Mouse (Mus musculus) cerebellum, postnatal 4 days (tissue): ENCODE data around the gene Catsper3.

Experiments used
- DNase-seq, 2 experiments: peaks; one replicate each; pipeline ENCODE4 v3.0.0; 2022; ENCODE audit warnings: low spot score in 2 of 2, mixed read lengths in 1 of 2

The Catsper3 gene

DNA sequence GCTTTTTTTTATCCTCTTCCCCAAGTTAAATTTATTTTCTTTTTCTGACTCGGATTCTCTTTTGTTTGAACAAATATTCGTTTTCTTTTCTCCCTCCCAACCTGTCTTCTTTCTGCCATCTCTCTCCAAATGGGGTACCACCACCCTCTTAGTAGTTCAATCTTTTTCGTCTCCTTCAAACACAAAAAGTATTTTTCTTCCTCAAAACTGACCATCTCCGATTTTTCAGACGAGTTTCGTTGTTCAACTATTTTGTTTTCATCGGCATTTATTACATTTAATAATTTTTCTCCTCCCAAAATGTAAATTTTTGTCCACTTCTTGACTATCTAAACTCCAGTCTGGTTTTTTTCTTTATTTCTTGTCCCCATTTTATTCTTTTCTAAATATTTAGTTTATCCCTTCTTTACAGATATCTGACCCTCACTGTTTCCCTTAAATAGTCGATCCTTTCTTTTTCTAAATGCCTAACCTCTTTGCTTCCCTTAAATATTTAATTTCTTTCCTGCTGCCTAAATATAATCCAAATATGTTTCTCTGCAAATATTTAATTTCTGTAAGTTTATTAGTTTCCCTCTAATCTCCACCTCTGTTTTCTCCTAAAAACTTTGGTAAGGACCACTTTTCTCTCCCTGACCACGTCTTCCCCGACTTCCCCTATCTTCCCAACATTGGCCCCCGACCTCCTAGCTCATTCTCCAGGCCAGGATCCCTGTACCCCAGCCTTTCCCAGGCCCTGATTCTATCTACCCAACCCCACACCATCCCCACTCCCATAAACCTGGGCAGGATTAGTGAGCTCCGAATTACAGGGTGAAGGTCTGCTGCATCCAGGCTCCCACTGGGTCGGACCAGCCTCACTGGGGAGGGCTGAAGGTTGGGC, 42.7 kb downstream of the Catsper3 start:
- DNase-seq = no peak

DNA sequence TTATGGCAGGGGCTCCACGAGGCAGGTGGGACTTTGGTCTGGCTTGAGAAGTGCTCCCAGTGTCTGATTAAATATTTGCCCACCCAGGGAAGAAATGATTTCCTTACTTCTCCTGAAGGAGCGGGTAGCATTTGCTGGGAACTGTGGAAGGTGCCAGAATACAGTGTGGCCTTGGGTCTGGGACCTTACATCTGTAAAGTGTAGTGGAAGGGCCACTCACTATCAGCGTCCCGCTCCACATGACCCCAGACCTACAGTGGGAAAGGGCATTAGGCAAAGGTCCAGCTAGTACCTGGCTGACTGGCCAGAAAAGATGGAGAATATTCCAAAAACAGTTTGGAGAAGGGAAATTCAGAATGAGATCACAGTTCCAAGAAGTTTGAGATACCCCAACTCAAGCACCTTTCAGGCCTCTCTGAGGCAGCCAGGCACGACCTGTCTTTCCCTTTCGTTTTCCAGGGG, 43.3 kb downstream of the Catsper3 start:
- no peak for DNase-seq

DNA sequence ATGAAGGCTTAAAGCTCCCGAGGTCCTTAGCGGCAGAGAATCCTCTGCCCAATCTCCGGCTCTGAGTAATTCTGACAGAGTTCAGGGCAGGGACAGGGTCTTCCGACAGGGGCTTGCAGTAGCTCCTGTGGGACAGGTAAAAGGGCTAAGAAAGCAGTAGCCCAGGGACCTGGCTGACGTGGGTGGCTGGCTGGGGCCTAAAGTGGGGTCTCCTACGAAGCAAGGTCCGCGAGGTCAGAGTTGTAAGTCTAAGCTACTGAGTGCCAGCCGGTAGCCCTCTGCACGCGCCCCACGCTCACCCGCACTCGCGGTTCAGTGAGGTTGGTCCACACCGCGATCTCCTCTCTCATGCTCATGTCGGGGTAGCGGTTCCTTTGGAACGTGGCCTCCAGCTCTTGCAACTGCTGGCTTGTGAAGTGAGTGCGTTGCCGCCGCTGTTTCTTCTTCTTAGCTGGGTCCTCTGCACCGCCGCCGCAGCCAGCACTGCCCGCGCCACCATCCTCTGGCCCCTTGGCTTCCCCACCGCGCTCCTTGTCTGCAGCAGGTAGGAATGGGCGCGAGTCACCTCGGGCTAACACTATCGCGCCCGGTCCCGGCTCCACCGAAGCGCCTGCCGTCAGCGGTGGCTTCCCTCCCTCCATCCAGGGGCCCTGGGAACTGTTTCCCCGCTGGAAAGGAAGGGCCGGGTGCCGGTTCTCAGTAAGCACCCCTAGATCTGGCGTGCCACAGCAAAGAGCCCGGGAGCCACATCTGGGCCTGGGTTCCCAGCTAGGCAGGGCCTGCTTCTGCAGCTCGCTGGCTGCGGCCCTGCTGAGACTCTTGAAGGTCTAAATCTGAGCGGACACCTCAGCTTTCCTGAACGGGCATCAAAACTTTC, 44.0 kb downstream of the Catsper3 start:
- no peak for DNase-seq

DNA sequence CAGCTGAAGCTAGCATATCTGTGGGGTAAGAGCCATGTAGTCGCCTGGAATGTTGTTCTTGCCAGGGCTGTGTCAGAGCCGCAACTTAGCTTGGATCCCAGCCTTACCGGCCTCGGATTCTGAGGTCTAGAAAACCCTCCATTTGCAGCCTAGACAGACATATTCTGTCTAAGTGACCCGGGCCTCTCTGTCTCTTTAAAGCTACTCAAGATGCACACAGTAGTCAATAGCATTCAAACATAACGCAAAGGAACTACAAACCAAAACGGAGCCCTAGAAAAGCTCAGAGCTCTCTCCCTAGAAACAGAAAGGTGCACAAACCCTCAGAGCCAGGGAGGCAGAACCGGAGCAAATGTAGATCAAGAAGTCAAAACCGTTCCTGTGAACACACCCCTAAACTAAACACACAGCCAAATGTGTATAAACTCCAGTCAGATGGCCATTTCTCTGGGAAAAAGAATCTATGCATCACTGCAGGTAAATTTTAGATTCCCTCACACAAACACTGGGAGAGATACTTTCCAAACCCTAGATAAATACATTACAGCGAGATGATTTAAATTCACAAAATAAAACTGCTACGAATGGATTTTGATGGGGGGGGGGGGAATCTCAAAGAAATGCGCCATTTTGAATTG, 44.8 kb downstream of the Catsper3 start:
- DNase-seq = no peak

DNA sequence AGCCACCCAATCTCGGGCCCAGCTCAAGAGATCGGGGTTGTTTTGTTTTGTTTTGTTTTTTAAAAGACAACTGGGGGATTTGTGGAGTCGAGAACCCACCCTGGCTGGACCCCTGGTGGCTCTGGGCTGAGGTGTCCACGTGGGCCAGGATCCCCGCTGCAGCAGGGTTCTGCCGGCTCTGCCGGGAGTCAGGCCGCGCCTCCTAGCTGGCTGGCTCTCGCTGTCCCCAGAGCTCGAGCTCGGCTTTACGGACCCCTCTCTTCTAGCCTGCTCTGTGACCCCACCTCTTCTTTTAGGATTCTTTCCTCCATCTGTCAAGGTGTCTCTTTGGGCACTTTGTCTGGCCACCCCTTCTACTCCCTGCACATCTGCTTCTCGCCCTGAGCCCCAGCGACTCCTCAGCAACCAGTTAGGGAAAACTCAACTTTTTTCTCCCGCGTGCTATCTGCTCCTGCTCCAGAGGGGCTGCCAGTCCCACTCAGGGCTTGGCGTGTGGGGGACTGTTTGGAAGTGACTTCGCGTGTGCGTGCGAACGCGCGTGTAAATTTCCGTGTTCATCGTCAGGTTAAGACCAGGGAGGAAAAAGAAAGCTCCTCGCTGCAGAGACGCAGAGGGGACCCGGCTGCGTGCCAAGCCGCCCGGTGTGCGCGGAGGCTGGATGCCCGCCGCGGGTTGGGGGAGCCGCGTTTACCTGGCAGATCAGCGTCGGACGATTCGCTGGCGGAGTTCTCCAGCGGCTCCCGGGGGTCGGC, 45.9 kb downstream of the Catsper3 start:
- no peak for DNase-seq

DNA sequence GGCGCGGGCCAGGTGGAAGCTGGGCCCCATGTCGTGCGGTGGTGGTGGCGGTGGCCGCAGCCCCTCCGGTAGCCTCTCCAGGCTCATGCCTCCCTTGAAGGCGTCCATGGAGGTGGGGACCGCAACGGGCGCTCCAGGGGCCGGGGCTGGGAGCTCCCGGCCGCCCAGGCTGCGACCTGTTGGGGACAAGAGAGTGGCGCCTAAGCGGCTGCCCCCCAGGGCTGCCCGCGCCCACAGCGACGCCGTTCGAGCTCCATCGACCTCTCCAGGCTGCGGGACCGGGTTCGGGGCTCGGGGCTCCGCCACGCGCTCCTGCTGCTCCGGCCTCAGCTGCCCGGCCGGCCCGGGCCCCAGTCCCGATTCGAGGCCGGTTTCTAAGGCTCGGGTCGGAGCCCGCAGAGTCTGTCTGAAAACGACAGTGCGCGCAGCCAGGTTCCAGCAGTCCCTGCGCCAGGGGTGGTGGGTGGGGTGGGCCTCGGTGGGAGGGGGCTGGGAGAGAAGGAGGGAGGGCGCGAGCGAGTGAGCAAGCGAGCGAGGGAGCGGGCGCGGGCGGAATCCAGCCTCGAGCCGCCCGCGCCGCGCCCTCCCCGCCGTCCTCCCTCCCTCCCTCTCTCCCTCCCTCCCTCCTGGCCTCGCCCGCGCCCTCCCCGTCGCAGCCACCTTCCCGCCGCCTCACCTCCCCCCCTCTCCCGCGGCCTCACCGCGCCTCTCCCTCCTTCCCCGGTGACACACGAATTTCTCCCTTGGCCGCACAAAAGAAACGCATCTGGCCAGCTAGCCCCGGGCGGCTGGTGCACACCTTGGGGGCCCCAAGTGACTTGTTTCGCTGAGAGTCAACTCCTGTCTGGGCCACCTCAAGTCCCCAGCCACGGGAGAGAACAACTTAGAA, 46.7 kb downstream of the Catsper3 start:
- no peak for DNase-seq

DNA sequence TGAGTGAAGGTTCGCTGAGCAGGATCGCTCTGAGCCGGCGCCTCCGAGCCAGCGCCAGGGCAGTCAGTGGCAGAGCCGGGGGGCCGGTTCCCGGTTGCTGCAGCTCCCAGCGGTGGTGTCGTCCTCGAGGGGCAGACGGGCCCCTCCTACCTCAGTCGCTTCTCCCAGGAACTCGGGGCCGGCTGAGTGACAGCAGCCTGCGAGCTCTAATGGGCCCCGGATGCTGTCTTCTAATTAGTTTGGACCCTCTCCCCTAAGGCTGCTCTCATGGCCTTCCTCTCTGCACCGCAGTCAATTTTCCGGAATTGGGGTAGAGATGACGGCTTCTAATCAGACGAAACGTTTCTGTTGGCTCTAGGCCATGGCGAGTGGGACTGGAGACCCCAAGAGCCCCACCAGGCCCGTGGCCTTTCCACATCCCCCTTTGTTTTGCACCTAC, 47.4 kb downstream of the Catsper3 start:
- DNase-seq = no peak

DNA sequence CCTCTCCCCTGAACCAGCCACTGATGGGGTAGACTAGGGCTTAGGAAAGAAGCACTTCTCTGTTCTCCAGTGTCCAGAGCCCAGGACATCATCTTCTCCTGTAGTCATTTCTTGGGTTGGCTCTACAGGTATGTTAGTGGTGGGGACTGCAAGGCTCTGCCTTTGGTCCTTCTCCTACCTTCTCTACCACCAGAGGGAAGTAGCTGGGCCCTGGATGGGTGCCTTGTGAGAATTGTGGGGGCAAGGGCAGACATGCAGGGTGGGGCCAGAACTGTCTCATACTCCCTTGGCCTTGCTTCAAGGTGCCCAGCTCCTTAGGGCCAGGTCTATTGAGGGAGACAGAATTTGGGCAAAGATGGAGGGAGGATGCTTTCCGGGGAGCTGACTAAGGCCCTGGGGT, 48.2 kb downstream of the Catsper3 start:
- DNase-seq = no peak

DNA sequence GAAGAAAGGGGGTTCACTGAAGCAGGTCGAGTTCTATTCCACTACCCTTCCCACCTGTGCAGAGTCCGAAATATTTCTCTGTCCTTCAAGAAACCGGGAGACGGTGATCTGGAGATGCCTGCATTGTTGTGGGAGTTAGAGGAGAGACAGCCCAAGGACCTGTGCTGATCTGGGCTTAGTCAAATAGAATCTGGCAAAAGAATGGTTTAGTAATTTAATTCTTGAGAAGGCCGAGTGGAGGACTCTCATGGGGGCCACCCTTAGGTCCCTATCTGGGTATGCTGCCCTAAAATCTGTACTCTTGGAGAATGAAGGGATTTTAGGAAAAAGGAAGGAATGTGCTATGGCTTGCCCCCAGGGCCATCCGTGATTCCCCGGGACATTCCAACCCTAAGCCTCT, 49.6 kb downstream of the Catsper3 start:
- no peak for DNase-seq

DNA sequence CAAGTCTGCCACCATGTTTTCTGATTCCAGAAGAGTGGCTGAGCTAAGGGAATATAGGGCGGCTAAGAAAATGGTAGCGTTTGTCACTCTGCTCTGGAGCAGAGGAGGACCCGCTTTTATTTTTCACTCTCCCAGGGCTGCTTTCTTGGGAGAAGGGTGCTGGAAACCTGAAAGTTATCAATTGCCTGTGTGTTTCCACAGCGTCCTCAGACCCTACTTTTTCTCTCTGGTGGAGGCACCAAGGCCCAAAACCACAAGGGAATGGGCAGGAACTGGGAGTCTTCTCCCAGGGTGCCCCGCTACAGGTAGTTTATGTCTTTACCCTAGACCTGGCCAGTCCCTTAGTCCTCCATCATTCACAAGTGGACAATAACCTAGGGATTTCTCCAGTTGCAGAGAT, 50.3 kb downstream of the Catsper3 start:
- DNase-seq = no peak

DNA sequence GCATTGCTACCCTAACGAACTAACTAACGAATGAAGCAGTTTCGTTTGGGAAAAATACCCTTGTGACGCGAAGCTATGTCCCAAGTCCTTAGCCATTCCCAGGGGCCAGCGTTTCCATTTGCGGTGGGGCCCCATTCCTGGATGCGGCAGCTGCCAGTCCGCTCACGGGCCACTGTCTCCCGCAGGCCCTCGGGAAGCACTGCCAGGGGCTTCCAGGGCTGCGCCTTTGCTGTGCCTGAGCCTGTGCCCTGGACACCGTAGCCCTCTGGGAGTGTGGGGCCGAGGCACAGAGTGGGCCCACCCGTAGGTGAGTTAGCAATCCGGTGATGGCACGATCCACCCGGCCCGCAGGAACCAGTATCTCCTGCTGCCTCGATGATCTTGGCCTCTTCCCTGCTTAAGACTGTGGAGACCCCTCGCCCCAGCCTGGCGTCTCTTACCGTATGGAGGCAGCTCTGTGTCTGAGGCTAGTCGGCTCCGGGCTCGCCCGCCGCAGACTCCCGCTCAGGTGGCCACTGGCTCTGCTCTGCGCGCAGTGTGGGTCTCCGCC, 51.3 kb downstream of the Catsper3 start:
- DNase-seq = peak in 1 of 2 experiments; percentile 15

DNA sequence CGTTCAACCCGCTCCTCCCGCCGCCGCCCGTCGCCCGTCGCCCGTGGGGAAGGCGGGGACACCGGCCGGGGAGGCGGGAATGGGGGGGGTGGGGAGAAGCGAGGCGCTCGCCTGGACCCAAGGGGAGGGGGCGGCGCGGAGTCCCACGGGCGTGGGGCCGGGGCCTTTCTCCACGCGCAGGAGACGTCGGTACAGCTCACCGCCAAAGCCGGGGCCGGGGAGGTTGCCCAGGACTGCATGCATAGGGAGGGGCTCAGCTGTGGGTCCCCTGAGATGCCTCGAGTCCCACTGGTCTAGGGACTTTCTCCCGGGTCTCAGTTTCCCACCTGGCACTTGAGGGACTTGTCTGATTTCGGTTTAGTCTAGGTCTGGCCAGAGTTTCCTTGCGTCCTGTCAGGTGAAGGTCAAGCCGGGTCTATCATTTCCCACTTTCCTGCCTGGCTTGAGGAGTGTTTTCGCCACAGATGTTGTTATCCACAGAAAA, 51.8 kb downstream of the Catsper3 start, which contains the start of gene Pitx1:
TSS of gene Pitx1 (minus strand) at position 51 of the 484 bp plus-strand sequence.
- DNase-seq = no peak

DNA sequence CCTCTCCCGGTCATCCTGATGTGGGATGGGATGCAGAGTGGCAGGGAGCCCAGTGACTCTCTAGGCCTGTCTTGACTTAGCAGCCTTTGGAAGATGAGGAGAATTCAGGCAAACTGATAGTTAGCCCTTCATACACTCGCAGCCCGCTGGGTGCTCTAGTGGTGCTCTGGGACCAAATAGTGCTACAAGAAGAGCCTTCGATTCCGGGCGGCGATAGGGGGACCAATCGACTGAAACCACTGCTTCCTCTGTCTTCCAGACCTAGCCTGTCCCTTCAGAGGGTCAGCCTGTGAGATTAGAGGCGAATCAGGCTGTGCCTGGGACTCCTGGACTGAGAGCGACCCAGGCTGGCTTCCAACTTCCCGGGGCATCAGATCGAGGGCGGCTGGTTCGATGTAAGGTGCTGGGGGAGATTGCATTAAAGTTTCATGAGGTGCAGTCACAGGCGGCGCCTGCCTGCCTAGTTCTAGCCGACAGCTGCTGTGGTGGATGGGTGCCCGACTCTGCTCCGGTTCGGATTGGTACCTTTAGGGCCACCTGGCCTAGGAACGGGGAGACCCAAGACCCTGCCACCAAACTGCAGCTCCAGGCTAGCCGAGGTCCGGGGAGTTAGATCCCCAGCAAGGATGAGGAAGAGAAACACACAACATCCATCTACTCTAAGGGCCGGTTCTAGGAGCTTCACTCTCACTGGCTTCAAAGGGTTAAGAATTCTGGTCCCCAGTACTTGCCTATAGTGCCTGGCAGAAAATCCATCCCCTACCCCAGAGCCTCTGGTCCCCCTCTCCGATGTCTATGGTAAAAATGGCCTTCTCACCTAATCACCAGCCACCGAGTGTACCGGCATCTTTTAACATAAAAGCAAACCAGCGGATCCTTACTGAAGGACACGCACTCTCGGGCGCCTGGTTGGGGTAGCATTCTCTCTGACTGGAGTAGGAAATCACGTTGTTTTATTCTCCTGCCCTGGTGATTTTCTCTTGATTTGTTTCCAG, 52.7 kb downstream of the Catsper3 start:
- no peak for DNase-seq

DNA sequence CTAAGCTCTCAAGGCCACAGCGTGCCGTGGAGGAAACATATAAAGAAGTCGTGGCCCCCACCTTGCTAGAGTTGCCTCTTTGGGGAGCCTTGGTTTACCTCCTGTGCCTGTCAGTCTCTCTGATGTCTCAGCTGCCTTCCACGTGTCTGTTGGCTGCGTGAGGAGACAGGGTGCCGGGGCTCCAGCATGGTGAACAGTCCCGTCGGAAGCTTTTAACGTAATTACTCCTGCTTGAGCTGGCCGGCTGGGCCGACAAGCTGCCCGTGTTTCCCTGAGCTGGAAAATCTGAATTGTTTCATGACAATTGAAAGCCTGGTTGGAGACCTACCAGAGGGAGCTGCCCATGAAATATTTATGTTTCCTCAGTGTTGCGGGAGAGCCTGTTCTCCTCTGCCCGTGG, 55.9 kb downstream of the Catsper3 start:
- DNase-seq = no peak

DNA sequence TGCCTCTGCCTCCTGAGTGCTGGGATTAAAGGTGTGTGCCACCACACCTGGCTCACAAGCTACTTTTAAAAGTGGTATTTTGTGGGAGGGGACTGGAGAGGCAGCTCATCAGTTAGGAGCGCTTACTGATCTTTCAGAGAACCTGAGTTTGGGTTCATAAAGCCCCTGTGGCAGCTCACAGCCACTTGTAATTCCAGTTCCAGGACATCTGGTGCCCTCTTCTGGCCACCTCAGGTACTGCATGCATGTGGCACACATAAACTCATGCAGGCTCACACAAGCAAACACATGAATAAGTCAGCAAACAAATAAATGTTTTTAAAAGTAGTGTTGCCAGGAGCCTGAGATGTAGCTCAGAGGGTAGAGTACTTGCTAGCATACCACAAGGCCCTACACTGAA, 59.3 kb downstream of the Catsper3 start:
- no peak for DNase-seq

DNA sequence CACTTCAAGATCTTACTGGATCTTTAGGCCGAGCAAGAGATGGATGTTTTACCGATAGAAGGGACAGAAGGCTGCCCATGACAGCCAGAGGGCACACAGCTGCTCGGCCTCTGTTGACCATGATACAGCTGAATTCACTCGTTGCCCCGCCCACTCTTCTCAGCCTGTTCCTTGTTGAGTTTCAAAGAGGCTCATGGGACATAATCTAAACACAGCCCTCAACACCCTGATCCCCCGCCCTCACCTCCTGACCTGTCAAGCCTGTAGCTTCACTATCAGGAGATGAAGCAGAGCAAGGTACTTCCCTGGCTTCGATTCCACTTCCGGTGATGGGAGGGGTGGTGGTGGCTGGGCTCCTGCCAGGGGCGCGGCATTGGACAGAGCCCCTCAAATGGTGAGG, 63.4 kb downstream of the Catsper3 start:
- no peak for DNase-seq

DNA sequence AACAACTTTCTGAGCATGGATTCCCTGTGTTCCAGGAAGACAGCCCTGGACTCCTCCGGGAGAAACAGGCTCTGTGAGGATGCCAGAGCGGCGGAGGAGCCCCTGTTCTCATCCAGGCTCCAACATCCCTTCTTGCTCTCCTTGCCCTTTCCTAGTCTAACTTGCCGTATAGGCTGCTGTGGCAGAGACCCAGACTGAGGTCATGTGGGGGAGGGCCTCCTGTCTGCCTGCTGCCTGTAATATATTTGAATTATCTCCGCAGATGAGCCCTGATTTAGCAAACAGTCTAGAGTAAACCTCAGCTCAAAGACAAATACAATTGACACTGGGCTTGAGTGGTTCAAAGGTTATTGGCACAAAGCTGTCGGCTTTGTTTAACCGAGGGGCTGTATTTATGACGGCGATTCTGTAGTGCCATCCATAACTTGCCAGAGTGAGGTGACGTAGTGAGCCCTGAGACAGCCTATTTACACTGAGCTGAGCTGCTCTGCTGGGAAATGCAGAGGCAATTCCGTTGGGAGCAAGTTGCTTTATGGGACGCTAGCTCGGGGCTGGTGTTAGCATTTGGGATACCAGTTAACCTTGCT, 64.3 kb downstream of the Catsper3 start:
- DNase-seq = no peak

DNA sequence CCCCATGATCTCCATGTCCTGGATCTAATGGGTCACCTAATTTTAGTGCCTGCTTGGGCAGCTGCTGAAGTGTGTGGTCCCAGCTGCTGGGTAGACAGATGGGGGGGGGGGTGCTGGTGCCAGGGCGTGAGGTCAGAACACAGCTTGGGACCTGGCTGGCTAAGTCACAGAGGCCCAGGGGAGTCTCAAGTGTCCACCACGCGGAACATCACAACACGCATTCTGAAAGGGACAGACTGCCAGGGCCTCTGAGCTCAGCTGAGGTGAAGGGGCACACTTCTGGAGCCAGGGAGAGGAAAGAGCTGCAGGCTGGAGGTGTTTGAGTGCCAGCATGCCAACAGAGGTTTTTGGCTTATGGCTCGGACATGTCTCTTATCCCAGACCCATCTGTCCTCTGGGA, 66.4 kb downstream of the Catsper3 start:
- DNase-seq = no peak
